Mouse (Mus musculus): Measurements from ENCODE around the gene Immp2l. TPM values are rescaled to one million over a fixed set of nuclear protein-coding genes. Genes with fewer than 3 reads are reported as not detected.

The Immp2l gene
- polyA plus RNA-seq, 1 experiment from 2014 or later, result 6.9 TPM

GRCm38 (mm10) chr12:41409431-41409830, 385.5 kb downstream of the Immp2l start:
- no peak overlapping the region for H3K4me2 ChIP-seq (ENCODE audit: low read length)
- H3K4me3 ChIP-seq (replicated peaks; ENCODE audit: low read length), result no peak overlapping the region
- H3K4me1 ChIP-seq (replicated peaks; ENCODE audit: control insufficient read depth, insufficient read depth, low read length), result no peaks in the 10 kb centered on the region
- no peaks in the 10 kb centered on the region for H3K9me3 ChIP-seq (ENCODE audit: control insufficient read depth, low read length)
- ATAC-seq, result no peak
- H3K27ac ChIP-seq (ENCODE audit: low read length), result no peak overlapping the region
- no peaks in the 10 kb centered on the region for H3K27me3 ChIP-seq (replicated peaks; ENCODE audit: control insufficient read depth, insufficient read depth, low read length)
- 26% methylated on average over 3 of the region's 3 CpGs for WGBS
- H3K9ac ChIP-seq (replicated peaks; ENCODE audit: low read depth, low read length), result no peak overlapping the region
- H3K36me3 ChIP-seq (ENCODE audit: control insufficient read depth, insufficient read depth), result no peaks in the 10 kb centered on the region

DNA sequence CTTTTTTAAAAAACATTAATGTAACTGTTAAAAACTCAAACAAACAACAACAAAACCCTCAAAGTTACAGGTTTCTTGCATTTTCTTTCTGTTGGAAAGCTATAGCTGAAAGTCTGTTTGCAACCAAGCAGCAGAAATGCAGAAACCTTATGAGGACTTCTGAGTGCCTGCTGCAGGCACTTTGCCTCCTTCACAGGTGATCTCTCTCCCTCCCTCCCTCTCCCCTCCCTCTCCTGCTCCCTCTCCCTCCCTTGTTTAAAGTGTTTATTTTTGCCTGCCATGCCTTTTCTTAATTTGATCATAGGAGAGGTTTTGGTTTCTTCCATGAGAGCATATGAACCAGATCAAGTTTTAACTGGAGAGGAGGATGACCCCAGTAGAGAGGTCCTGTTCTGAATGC, 392.7 kb downstream of the Immp2l start:
- H3K9ac ChIP-seq (replicated peaks; ENCODE audit: low read depth, low read length), result no peak overlapping the region
- no peak overlapping the region for H3K4me3 ChIP-seq (replicated peaks; ENCODE audit: low read length)
- no peak overlapping the region for H3K27ac ChIP-seq (ENCODE audit: low read length)
- H3K4me2 ChIP-seq (ENCODE audit: low read length), result no peak overlapping the region
- no peak for ATAC-seq
- H3K36me3 ChIP-seq (ENCODE audit: control insufficient read depth, insufficient read depth), result no peaks in the 10 kb centered on the region
- 0 out of 2 replicates have a peak, but pooled peaks cover 4% of the 10 kb centered on the region for H3K4me1 ChIP-seq (replicated peaks; ENCODE audit: control insufficient read depth, insufficient read depth, low read length)
- no peaks in the 10 kb centered on the region for H3K27me3 ChIP-seq (replicated peaks; ENCODE audit: control insufficient read depth, insufficient read depth, low read length)
- H3K9me3 ChIP-seq (ENCODE audit: control insufficient read depth, low read length), result no peaks in the 10 kb centered on the region

DNA sequence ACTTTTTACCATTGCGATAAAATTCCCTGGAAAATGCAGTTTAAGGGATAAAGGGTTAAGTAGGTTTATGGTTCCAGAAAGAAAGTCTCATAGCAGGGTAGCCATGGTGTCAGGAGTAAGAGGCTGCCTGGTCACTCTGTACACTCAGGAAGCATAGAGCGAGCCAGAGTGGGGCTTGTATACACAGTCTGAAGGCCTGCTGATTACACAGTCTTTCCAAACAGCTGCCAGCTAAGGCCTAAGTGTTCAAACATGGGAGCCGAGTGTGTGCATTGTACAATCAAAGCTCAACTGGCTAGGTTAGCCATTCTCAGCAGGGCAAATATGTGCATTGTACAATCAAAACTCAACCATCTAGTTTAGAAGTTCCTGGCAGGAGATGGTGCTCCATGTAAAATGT, 393.2 kb downstream of the Immp2l start:
- Histone ChIP-seq H3K27ac (ENCODE audit: low read length) (no peak overlapping the region), H3K9me3 (ENCODE audit: control insufficient read depth, low read length) (no peaks in the 10 kb centered on the region), H3K36me3 (ENCODE audit: control insufficient read depth, insufficient read depth) (no peaks in the 10 kb centered on the region), H3K27me3 (replicated peaks; ENCODE audit: control insufficient read depth, insufficient read depth, low read length) (no peaks in the 10 kb centered on the region), H3K4me2 (ENCODE audit: low read length) (no peak overlapping the region), H3K9ac (replicated peaks; ENCODE audit: low read depth, low read length) (no peak overlapping the region), H3K4me3 (replicated peaks; ENCODE audit: low read length) (no peak overlapping the region), H3K4me1 (replicated peaks; ENCODE audit: control insufficient read depth, insufficient read depth, low read length) (0 out of 2 replicates have a peak, but pooled peaks cover 4% of the 10 kb centered on the region)
- whole genome bisulfite sequencing, result 62% methylated on average over 3 of the region's 3 CpGs
- no peak for ATAC-seq

DNA sequence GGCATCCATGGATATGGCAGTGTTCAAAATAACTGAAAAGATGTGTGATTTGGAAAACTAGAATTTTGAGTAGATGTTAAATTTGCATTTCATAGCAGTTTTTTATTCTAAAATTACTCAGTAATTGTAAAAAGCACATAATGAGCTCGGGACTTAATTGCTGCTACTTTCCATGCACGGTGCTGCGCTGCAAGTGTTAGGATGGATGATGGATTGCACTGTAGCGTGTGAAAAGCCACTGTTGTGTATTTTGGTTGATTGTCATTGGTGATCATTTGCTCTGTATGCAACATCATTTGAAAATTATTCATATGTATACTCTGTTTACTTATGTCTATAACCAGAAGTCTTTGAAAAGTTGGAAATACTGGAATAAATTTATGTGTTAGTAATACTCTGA, 394.1 kb downstream of the Immp2l start:
- H3K4me1 ChIP-seq (replicated peaks; ENCODE audit: control insufficient read depth, insufficient read depth, low read length), result 0 out of 2 replicates have a peak, but pooled peaks cover 4% of the 10 kb centered on the region
- no peaks in the 10 kb centered on the region for H3K36me3 ChIP-seq (ENCODE audit: control insufficient read depth, insufficient read depth)
- no peak overlapping the region for H3K4me3 ChIP-seq (replicated peaks; ENCODE audit: low read length)
- no peaks in the 10 kb centered on the region for H3K27me3 ChIP-seq (replicated peaks; ENCODE audit: control insufficient read depth, insufficient read depth, low read length)
- H3K27ac ChIP-seq (ENCODE audit: low read length), result no peak overlapping the region
- WGBS, result 40% methylated on average over 4 of the region's 4 CpGs
- ATAC-seq, result peak; percentile 75
- H3K9me3 ChIP-seq (ENCODE audit: control insufficient read depth, low read length), result no peaks in the 10 kb centered on the region
- no peak overlapping the region for H3K9ac ChIP-seq (replicated peaks; ENCODE audit: low read depth, low read length)
- H3K4me2 ChIP-seq (ENCODE audit: low read length), result no peak overlapping the region

- no peak overlapping the region for H3K9ac ChIP-seq (replicated peaks; ENCODE audit: low read depth, low read length)
- H3K4me3 ChIP-seq (replicated peaks; ENCODE audit: low read length), result no peak overlapping the region
- no peak overlapping the region for H3K27ac ChIP-seq (ENCODE audit: low read length)
- ATAC-seq, result no peak
- H3K27me3 ChIP-seq (replicated peaks; ENCODE audit: control insufficient read depth, insufficient read depth, low read length), result no peaks in the 10 kb centered on the region
- no peaks in the 10 kb centered on the region for H3K9me3 ChIP-seq (ENCODE audit: control insufficient read depth, low read length)
- H3K4me1 ChIP-seq (replicated peaks; ENCODE audit: control insufficient read depth, insufficient read depth, low read length), result no peaks in the 10 kb centered on the region
- 30% methylated on average over 9 of the region's 9 CpGs for WGBS
- H3K36me3 ChIP-seq (ENCODE audit: control insufficient read depth, insufficient read depth), result no peaks in the 10 kb centered on the region
- H3K4me2 ChIP-seq (ENCODE audit: low read length), result no peak overlapping the region
These were observed 401.3 kb downstream of the Immp2l start for GRCm38 (mm10) chr12:41425101-41425679.

DNA sequence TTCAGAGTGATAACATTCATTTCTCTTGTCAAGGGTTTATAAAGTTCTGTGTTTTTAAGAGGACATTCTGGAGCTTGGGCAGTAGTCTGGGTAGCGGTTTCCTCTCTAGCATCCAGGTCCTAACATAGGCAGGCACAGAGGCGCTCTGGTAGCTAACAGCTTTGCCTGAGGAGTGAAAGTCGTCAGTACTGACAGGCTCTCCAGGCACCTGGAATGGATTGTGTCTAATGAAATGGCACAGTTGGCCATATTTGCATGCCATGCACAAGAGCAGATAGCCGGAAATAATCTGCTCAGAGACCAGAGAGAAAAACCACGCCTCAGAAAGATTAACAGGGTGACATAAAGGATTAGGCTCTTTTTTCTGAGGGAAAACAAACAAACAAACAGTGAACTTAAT, 403.6 kb downstream of the Immp2l start:
- Histone ChIP-seq H3K4me1 (replicated peaks; ENCODE audit: control insufficient read depth, insufficient read depth, low read length) (no peaks in the 10 kb centered on the region), H3K27me3 (replicated peaks; ENCODE audit: control insufficient read depth, insufficient read depth, low read length) (no peaks in the 10 kb centered on the region), H3K4me3 (replicated peaks; ENCODE audit: low read length) (no peak overlapping the region), H3K9ac (replicated peaks; ENCODE audit: low read depth, low read length) (no peak overlapping the region), H3K9me3 (ENCODE audit: control insufficient read depth, low read length) (no peaks in the 10 kb centered on the region), H3K27ac (ENCODE audit: low read length) (no peak overlapping the region), H3K36me3 (ENCODE audit: control insufficient read depth, insufficient read depth) (no peaks in the 10 kb centered on the region), H3K4me2 (ENCODE audit: low read length) (no peak overlapping the region)
- peak; percentile 58; the same call in 1 of the 2 replicates for ATAC-seq
- WGBS, result 30% methylated on average over 5 of the region's 5 CpGs

GRCm38 (mm10) chr12:41428806-41429205, 404.9 kb downstream of the Immp2l start:
- no peak overlapping the region for H3K4me2 ChIP-seq (ENCODE audit: low read length)
- no peaks in the 10 kb centered on the region for H3K36me3 ChIP-seq (ENCODE audit: control insufficient read depth, insufficient read depth)
- H3K27me3 ChIP-seq (replicated peaks; ENCODE audit: control insufficient read depth, insufficient read depth, low read length), result no peaks in the 10 kb centered on the region
- H3K4me1 ChIP-seq (replicated peaks; ENCODE audit: control insufficient read depth, insufficient read depth, low read length), result no peaks in the 10 kb centered on the region
- H3K9ac ChIP-seq (replicated peaks; ENCODE audit: low read depth, low read length), result no peak overlapping the region
- H3K9me3 ChIP-seq (ENCODE audit: control insufficient read depth, low read length), result no peaks in the 10 kb centered on the region
- ATAC-seq, result no peak
- H3K27ac ChIP-seq (ENCODE audit: low read length), result no peak overlapping the region
- H3K4me3 ChIP-seq (replicated peaks; ENCODE audit: low read length), result no peak overlapping the region

GRCm38 (mm10) chr12:41436206-41436985, 412.5 kb downstream of the Immp2l start:
- H3K4me1 ChIP-seq (replicated peaks; ENCODE audit: control insufficient read depth, insufficient read depth, low read length), result no peaks in the 10 kb centered on the region
- WGBS, result 71% methylated on average over 5 of the region's 5 CpGs
- H3K27ac ChIP-seq (ENCODE audit: low read length), result no peak overlapping the region
- H3K9ac ChIP-seq (replicated peaks; ENCODE audit: low read depth, low read length), result no peak overlapping the region
- ATAC-seq, result no peak
- H3K27me3 ChIP-seq (replicated peaks; ENCODE audit: control insufficient read depth, insufficient read depth, low read length), result no peaks in the 10 kb centered on the region
- H3K4me3 ChIP-seq (replicated peaks; ENCODE audit: low read length), result no peak overlapping the region
- no peaks in the 10 kb centered on the region for H3K36me3 ChIP-seq (ENCODE audit: control insufficient read depth, insufficient read depth)
- H3K4me2 ChIP-seq (ENCODE audit: low read length), result no peak overlapping the region
- H3K9me3 ChIP-seq (ENCODE audit: control insufficient read depth, low read length), result no peaks in the 10 kb centered on the region

DNA sequence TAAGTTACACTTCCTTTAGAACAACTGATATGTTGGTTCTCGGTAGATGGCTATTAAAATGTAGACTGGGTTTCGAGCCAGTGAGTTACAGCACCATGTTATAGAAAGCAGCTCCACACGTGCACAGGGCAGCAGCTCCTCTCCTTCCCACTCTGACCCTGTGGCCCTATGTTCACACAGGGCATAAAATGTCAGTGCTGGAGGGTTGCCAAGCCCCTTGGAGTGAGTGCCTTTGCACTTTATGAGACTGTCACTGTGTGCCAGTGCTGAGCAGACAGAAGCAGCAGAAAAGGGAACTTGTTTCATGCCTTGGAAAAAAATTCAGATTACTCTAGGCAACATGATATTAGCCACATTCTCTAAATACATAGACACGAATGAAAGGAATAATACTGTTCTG, 414.6 kb downstream of the Immp2l start:
- no peaks in the 10 kb centered on the region for H3K27me3 ChIP-seq (replicated peaks; ENCODE audit: control insufficient read depth, insufficient read depth, low read length)
- no peaks in the 10 kb centered on the region for H3K4me1 ChIP-seq (replicated peaks; ENCODE audit: control insufficient read depth, insufficient read depth, low read length)
- H3K9ac ChIP-seq (replicated peaks; ENCODE audit: low read depth, low read length), result no peak overlapping the region
- H3K4me3 ChIP-seq (replicated peaks; ENCODE audit: low read length), result no peak overlapping the region
- no peak overlapping the region for H3K27ac ChIP-seq (ENCODE audit: low read length)
- no peak for ATAC-seq
- no peaks in the 10 kb centered on the region for H3K9me3 ChIP-seq (ENCODE audit: control insufficient read depth, low read length)
- H3K36me3 ChIP-seq (ENCODE audit: control insufficient read depth, insufficient read depth), result no peaks in the 10 kb centered on the region
- 47% methylated on average over 4 of the region's 4 CpGs for WGBS
- no peak overlapping the region for H3K4me2 ChIP-seq (ENCODE audit: low read length)
